Mouse (Mus musculus) limb, embryonic 14.5 days (tissue): Measurements from ENCODE around the gene Rasl10a. TPM values are rescaled to one million over a fixed set of nuclear protein-coding genes. Genes with fewer than 3 reads are reported as not detected.
A peak's percentile ranks its signal among the peaks of the same experiment; 100 is the strongest.

Experiments
- ATAC-seq: fragments of 200-750 bp; cut with Nextera tagmentation; 2 replicates; pipeline ENCODE4 v1.8.0; 2017; ENCODE audit warnings: low read depth, moderate number of reproducible peaks, moderate TSS enrichment; ENCODE audit not compliant: low FRiP score
- DNase-seq: peaks from one replicate; pipeline ENCODE4 v3.0.0-alpha.2; 2015; ENCODE audit warnings: low spot score
- H3K27ac ChIP-seq: fragments of 300-500 bp; sonication (generic); replicated peaks from 2 replicates; pipeline ENCODE4 v1.5.1; 2014; ENCODE audit warnings: low read depth, mild to moderate bottlenecking, low read length, moderate library complexity, mixed read lengths
- H3K27me3 ChIP-seq: fragments of 300-500 bp; sonication (generic); 2 replicates; pipeline ENCODE4 v1.6.1; 2014; ENCODE audit warnings: low read length, mixed read lengths; ENCODE audit not compliant: control insufficient read depth, insufficient read depth
- H3K36me3 ChIP-seq: fragments of 300-500 bp; sonication (generic); 2 replicates; pipeline ENCODE4 v1.6.1; 2014; ENCODE audit warnings: mild to moderate bottlenecking, low read length, moderate library complexity, mixed read lengths; ENCODE audit not compliant: control insufficient read depth, insufficient read depth
- H3K4me1 ChIP-seq: fragments of 300-500 bp; sonication (generic); 2 replicates; pipeline ENCODE4 v1.6.1; 2014; ENCODE audit warnings: antibody characterized with exemption, low read length, mixed read lengths; ENCODE audit not compliant: control insufficient read depth, insufficient read depth
- H3K4me2 ChIP-seq: fragments of 300-500 bp; sonication (generic); replicated peaks from 2 replicates; pipeline ENCODE4 v1.6.1; 2014; ENCODE audit warnings: low read depth, mild to moderate bottlenecking, low read length, moderate library complexity; ENCODE audit not compliant: severe bottlenecking
- H3K4me3 ChIP-seq: fragments of 300-500 bp; sonication (generic); replicated peaks from 2 replicates; pipeline ENCODE4 v1.5.1; 2014; ENCODE audit warnings: low read length
- H3K9ac ChIP-seq: fragments of 300-500 bp; sonication (generic); 2 replicates; pipeline ENCODE4 v1.6.1; 2014; ENCODE audit warnings: mild to moderate bottlenecking, low read depth, low read length, moderate library complexity; ENCODE audit not compliant: severe bottlenecking
- H3K9me3 ChIP-seq: fragments of 300-500 bp; sonication (generic); 2 replicates; pipeline ENCODE4 v1.6.1; 2016; ENCODE audit warnings: low read length; ENCODE audit not compliant: control insufficient read depth
- POLR2A ChIP-seq: fragments of 200-500 bp; IDR thresholded peaks from 2 replicates; pipeline ENCODE4 v1.8.0; 2012; ENCODE audit warnings: inconsistent platforms, mild to moderate bottlenecking, moderate library complexity, borderline replicate concordance; ENCODE audit not compliant: insufficient read depth, insufficient read length; ENCODE audit errors: extremely low read depth
- WGBS: fragments of 180-500 bp; shearing (Covaris S2); extraction: QIAGEN DNeasy Blood & Tissue Kit; methylation state at CpG from one replicate; pipeline ENCODE4 v1.1.7; 2014; 5-methylcytosine and 5-hydroxymethylcytosine counted together
- polyA plus RNA-seq, 2 experiments: library from polyadenylated mRNA; depleted of rRNA in 1 of 2; stranded (reverse) in 1 of 2; unstranded in 1 of 2; fragments of >200 nt; fragmentation: Nextera tagmentation in 1 of 2; extraction: Ambion mirVana in 1 of 2; gene quantifications; 2 replicates each; pipeline versions ENCODE4 v1.2.1 to v1.2.3; 2012 to 2014

Rasl10a gene
- polyA plus RNA-seq, 2 experiments, result 5.9 to 8.6 TPM

- Histone ChIP-seq H3K27ac (no peak overlapping the region), H3K9me3 (no peaks in the 10 kb centered on the region), H3K4me1 (no peaks in the 10 kb centered on the region), H3K4me3 (no peak overlapping the region), H3K27me3 (no peaks in the 10 kb centered on the region), H3K4me2 (no peak overlapping the region), H3K36me3 (peaks cover 53% of the 10 kb centered on the region), H3K9ac (no peak overlapping the region)
- ATAC-seq (no peak), DNase-seq (no peak)
- WGBS, result 74% methylated on average over 5 of the region's 5 CpGs
- no peak for TF ChIP-seq POLR2A
Observed at GRCm38 (mm10) chr11:5012213-5012715, 45.7 kb upstream of the Rasl10a start.

GRCm38 (mm10) chr11:5015720-5016119 is 42.2 kb upstream of the Rasl10a start:
- no peaks in the 10 kb centered on the region for H3K9me3 ChIP-seq
- H3K4me1 ChIP-seq, result no peaks in the 10 kb centered on the region
- no peak overlapping the region for H3K9ac ChIP-seq
- ATAC-seq (no peak), DNase-seq (peak; percentile 41)
- 46% methylated on average over 2 of the region's 2 CpGs for WGBS
- no peaks in the 10 kb centered on the region for H3K27me3 ChIP-seq
- no peak overlapping the region for H3K4me2 ChIP-seq
- H3K4me3 ChIP-seq, result no peak overlapping the region
- TF ChIP-seq POLR2A, result no peak
- H3K36me3 ChIP-seq, result peaks cover 83% of the 10 kb centered on the region
- H3K27ac ChIP-seq, result no peak overlapping the region

- Histone ChIP-seq H3K4me2 (no peak overlapping the region), H3K4me1 (no peaks in the 10 kb centered on the region), H3K9ac (no peak overlapping the region), H3K4me3 (no peak overlapping the region), H3K36me3 (peaks cover 83% of the 10 kb centered on the region), H3K27me3 (no peaks in the 10 kb centered on the region), H3K9me3 (no peaks in the 10 kb centered on the region), H3K27ac (no peak overlapping the region; the same call in 1 of the 2 replicates)
- WGBS, result 90% methylated on average over 5 of the region's 5 CpGs
- DNase-seq (no peak), ATAC-seq (no peak)
- TF ChIP-seq POLR2A, result no peak
Observed at GRCm38 (mm10) chr11:5016286-5016685, 41.6 kb upstream of the Rasl10a start.

GRCm38 (mm10) chr11:5017506-5017905 is 40.4 kb upstream of the Rasl10a start:
- Histone ChIP-seq H3K27me3 (no peaks in the 10 kb centered on the region), H3K27ac (no peak overlapping the region), H3K4me2 (no peak overlapping the region), H3K9ac (no peak overlapping the region), H3K4me3 (no peak overlapping the region), H3K36me3 (peaks cover 82% of the 10 kb centered on the region), H3K4me1 (no peaks in the 10 kb centered on the region), H3K9me3 (no peaks in the 10 kb centered on the region)
- no peak for TF ChIP-seq POLR2A
- DNase-seq (no peak), ATAC-seq (no peak)
- 62% methylated on average over 6 of the region's 6 CpGs for WGBS

DNA sequence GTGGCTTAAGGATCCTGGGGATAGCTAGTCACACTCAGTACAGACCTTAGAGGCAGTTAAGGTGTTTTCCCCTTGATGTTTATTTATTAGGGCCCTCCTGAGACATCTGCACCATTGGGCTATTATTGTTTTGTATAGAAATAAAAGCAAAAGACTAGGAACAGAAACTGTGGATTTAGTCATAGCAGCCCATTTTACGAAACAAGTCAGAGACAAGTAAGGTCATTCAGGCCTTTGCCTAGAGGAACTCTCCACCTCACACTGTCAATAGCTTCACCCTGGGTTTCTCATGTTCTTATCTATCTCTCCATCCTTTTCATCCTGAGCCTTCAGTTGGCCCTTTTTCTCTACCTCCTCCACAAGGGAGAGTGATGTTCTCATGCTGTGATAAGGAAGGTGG is 32.8 kb upstream of the Rasl10a start:
- no peak overlapping the region for H3K4me2 ChIP-seq
- no peak for TF ChIP-seq POLR2A
- 94% methylated on average over 1 of the region's 1 CpGs for WGBS
- no peaks in the 10 kb centered on the region for H3K4me1 ChIP-seq
- no peak overlapping the region for H3K4me3 ChIP-seq
- H3K36me3 ChIP-seq, result peaks cover 77% of the 10 kb centered on the region
- no peak overlapping the region for H3K27ac ChIP-seq
- no peak for DNase-seq
- no peak for ATAC-seq
- H3K9ac ChIP-seq, result no peak overlapping the region
- H3K27me3 ChIP-seq, result no peaks in the 10 kb centered on the region
- no peaks in the 10 kb centered on the region for H3K9me3 ChIP-seq

DNA sequence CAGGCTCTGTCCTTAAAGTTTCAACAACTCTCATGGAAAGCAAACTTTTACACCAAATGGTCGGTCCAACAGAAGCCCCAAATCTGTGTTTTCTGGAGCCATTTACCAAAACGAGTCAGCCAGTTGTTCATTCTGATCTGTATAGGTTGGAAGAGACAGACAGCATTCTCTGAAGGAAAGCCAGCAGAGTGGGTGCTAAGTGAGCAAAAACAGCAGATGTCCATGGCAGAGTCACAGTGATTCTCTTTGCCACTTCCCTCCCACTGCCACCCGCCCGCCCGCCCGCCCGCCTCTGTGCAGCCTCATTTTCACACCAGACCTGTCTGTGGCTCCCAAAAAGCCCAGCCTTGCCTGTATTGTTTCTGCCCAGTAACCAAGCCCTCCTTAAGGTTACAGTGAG is 29.7 kb upstream of the Rasl10a start:
- no peaks in the 10 kb centered on the region for H3K9me3 ChIP-seq
- no peak for TF ChIP-seq POLR2A
- H3K36me3 ChIP-seq, result peaks cover 88% of the 10 kb centered on the region
- no peak for ATAC-seq
- no peak overlapping the region for H3K27ac ChIP-seq
- H3K4me2 ChIP-seq, result no peak overlapping the region
- no peak for DNase-seq
- WGBS, result 92% methylated on average over 7 of the region's 7 CpGs
- H3K27me3 ChIP-seq, result no peaks in the 10 kb centered on the region
- no peaks in the 10 kb centered on the region for H3K4me1 ChIP-seq
- no peak overlapping the region for H3K4me3 ChIP-seq
- no peak overlapping the region for H3K9ac ChIP-seq
